Mouse (Mus musculus) intestine, embryonic 15.5 days (tissue): ENCODE data around the gene Acss1. TPM values are rescaled to one million over a fixed set of nuclear protein-coding genes. Genes with fewer than 3 reads are reported as not detected.

ENCODE experiments used
- ATAC-seq: fragments of 200-750 bp; cut with Nextera tagmentation; 2 replicates; pipeline ENCODE4 v1.8.0; 2017; ENCODE audit warnings: moderate TSS enrichment, moderate library complexity
- H3K27ac ChIP-seq: fragments of 300-500 bp; sonication (generic); 2 replicates; pipeline ENCODE4 v1.5.1; 2015; ENCODE audit warnings: mild to moderate bottlenecking, inconsistent platforms
- H3K27me3 ChIP-seq: fragments of 300-500 bp; sonication (generic); replicated peaks from 2 replicates; pipeline ENCODE4 v1.6.1; 2015; ENCODE audit warnings: inconsistent platforms
- H3K36me3 ChIP-seq: fragments of 300-500 bp; sonication (generic); 2 replicates; pipeline ENCODE4 v1.6.1; 2015; ENCODE audit warnings: inconsistent platforms
- H3K4me1 ChIP-seq: fragments of 300-500 bp; sonication (generic); replicated peaks from 2 replicates; pipeline ENCODE4 v1.6.1; 2015; ENCODE audit warnings: inconsistent platforms
- H3K4me2 ChIP-seq: fragments of 300-500 bp; sonication (generic); replicated peaks from 2 replicates; pipeline ENCODE4 v1.6.1; 2015; ENCODE audit warnings: mild to moderate bottlenecking, inconsistent platforms
- H3K4me3 ChIP-seq: fragments of 300-500 bp; sonication (generic); replicated peaks from 2 replicates; pipeline ENCODE4 v1.5.1; 2015; ENCODE audit warnings: inconsistent platforms
- H3K9ac ChIP-seq: fragments of 300-500 bp; sonication (generic); 2 replicates; pipeline ENCODE4 v1.6.1; 2015; ENCODE audit warnings: inconsistent platforms
- H3K9me3 ChIP-seq: fragments of 300-500 bp; sonication (generic); 2 replicates; pipeline ENCODE4 v1.6.1; 2016; ENCODE audit warnings: inconsistent platforms
- WGBS: fragments of 180-500 bp; shearing (Covaris S2); methylation state at CpG from one replicate; pipeline ENCODE4 v1.1.7; 2015; 5-methylcytosine and 5-hydroxymethylcytosine counted together
- polyA plus RNA-seq: library from polyadenylated mRNA; unstranded; fragments of >200 nt; fragmentation: Nextera tagmentation; extraction: Ambion mirVana; gene quantifications from 2 replicates; pipeline ENCODE4 v1.2.1, GENCODE M21; 2015

The Acss1 gene
- polyA plus RNA-seq, 1 experiment from 2014 or later: 20.4 TPM

GRCm38 (mm10) chr2:150675525-150675924, 7.2 kb upstream of the Acss1 start:
- no peaks in the 10 kb centered on the region for H3K36me3 ChIP-seq
- H3K27me3 ChIP-seq: no peaks in the 10 kb centered on the region
- H3K4me2 ChIP-seq: no peak overlapping the region
- 30% methylated on average over 1 of the region's 1 CpGs for whole genome bisulfite sequencing
- H3K4me1 ChIP-seq: no peaks in the 10 kb centered on the region
- ATAC-seq: no peak
- H3K4me3 ChIP-seq: no peak overlapping the region
- H3K27ac ChIP-seq: no peak overlapping the region
- no peak overlapping the region for H3K9ac ChIP-seq
- no peaks in the 10 kb centered on the region for H3K9me3 ChIP-seq

DNA sequence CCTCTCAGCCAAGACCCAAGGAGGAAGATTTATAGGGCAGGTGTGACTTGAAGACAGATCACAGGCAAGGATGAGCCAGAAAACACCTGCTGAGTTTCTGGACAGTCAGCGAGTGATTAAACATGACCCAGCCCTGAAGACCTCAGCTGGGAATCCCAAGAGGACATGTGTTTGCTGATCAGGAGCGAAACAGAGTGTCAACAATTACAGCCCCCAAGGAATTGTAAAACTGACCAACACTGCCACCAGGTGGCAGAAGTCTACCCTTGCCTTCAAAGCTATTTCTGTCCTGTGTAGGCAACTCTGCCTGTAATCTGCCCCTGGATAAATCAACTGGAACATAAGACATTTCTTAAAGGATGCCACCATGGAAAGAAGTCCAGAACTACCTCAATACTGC, 6.6 kb upstream of the Acss1 start:
- H3K9ac ChIP-seq: no peak overlapping the region
- ATAC-seq: peak; percentile 71
- H3K4me1 ChIP-seq: no peaks in the 10 kb centered on the region
- H3K9me3 ChIP-seq: no peaks in the 10 kb centered on the region
- no peak overlapping the region for H3K27ac ChIP-seq
- whole genome bisulfite sequencing: 0% methylated on average over 2 of the region's 2 CpGs
- no peaks in the 10 kb centered on the region for H3K36me3 ChIP-seq
- H3K27me3 ChIP-seq: no peaks in the 10 kb centered on the region
- no peak overlapping the region for H3K4me3 ChIP-seq
- no peak overlapping the region for H3K4me2 ChIP-seq

GRCm38 (mm10) chr2:150673929-150674328, 5.6 kb upstream of the Acss1 start:
- no peaks in the 10 kb centered on the region for H3K36me3 ChIP-seq
- ATAC-seq: no peak
- H3K4me1 ChIP-seq: no peaks in the 10 kb centered on the region; the same call in 1 of the 2 replicates
- WGBS: 83% methylated on average over 11 of the region's 11 CpGs
- H3K27me3 ChIP-seq: no peaks in the 10 kb centered on the region
- no peaks in the 10 kb centered on the region for H3K9me3 ChIP-seq
- H3K27ac ChIP-seq: no peak overlapping the region
- H3K4me3 ChIP-seq: no peak overlapping the region
- no peak overlapping the region for H3K4me2 ChIP-seq
- no peak overlapping the region for H3K9ac ChIP-seq

GRCm38 (mm10) chr2:150671609-150672290, 3.5 kb upstream of the Acss1 start:
- no peaks in the 10 kb centered on the region for H3K9me3 ChIP-seq
- no peak for ATAC-seq
- WGBS: 78% methylated on average over 8 of the region's 8 CpGs
- H3K27ac ChIP-seq: no peak overlapping the region
- no peaks in the 10 kb centered on the region for H3K27me3 ChIP-seq
- no peak overlapping the region for H3K4me3 ChIP-seq
- H3K4me1 ChIP-seq: peaks cover 11% of the 10 kb centered on the region
- H3K9ac ChIP-seq: no peak overlapping the region
- H3K4me2 ChIP-seq: no peak overlapping the region
- no peaks in the 10 kb centered on the region for H3K36me3 ChIP-seq

DNA sequence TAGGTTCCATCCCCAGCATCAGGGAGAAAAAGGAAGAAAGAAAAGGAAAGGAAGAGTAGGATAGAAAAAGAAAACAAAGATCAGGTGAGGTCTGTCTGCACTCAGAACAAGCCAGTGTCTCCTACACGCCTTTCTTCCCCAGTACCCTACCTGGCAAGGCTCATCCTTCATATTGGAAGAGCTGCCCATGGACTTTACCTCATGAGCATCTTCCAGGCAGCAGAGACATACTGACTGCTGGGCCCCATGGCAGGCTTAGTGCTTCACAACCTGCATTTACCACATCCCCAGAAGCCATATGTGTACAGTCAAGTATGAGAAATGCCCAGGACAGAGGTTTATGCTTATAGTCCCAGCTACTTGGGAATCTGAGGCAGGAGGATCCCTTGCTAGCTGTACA, 2.6 kb upstream of the Acss1 start:
- H3K4me2 ChIP-seq: no peak overlapping the region
- no peaks in the 10 kb centered on the region for H3K27me3 ChIP-seq
- H3K9me3 ChIP-seq: no peaks in the 10 kb centered on the region
- H3K9ac ChIP-seq: no peak overlapping the region
- no peak overlapping the region for H3K4me3 ChIP-seq
- no peak for ATAC-seq
- no peak overlapping the region for H3K27ac ChIP-seq
- no peaks in the 10 kb centered on the region for H3K36me3 ChIP-seq
- peaks cover 12% of the 10 kb centered on the region for H3K4me1 ChIP-seq
- WGBS: 87% methylated on average over 1 of the region's 1 CpGs

DNA sequence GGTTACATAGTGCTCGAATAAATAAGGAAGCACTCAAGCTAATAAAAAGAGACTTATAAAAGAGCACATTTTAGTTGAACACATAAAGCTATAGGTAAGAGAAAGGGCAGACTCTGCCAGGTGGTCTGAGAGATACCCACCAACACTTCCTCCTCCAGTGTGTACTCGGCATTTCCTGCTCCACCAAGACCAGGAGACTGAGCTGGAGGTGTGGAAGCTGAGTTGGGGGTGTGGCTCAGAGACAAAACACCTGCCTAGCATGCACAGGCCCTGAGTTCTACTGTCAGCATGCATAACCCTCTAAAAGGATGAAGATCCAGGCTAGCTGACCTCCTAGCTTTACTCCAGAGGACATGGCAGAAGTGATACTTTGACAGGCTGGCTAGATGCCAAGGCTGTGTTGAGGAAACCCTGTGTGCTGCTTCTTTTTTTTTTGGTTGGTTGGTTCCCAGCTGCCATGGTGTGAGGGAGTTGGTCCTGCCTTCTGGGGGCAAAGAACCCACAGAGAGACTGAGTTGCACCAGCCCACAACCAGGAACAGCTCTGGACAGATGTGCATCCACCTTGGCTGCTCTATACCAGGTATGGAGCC, 1.2 kb upstream of the Acss1 start:
- Histone ChIP-seq H3K36me3 (no peaks in the 10 kb centered on the region), H3K9ac (no peak overlapping the region), H3K4me2 (no peak overlapping the region), H3K4me1 (peaks cover 14% of the 10 kb centered on the region), H3K27ac (no peak overlapping the region), H3K4me3 (no peak overlapping the region), H3K27me3 (no peaks in the 10 kb centered on the region), H3K9me3 (no peaks in the 10 kb centered on the region)
- ATAC-seq: no peak
- 65% methylated on average over 2 of the region's 2 CpGs for WGBS

- 77% methylated on average over 5 of the region's 5 CpGs for WGBS
- H3K4me3 ChIP-seq: no peak overlapping the region
- ATAC-seq: no peak
- no peak overlapping the region for H3K9ac ChIP-seq
- H3K27ac ChIP-seq: no peak overlapping the region
- peaks cover 14% of the 10 kb centered on the region for H3K4me1 ChIP-seq
- no peak overlapping the region for H3K4me2 ChIP-seq
- no peaks in the 10 kb centered on the region for H3K9me3 ChIP-seq
- no peaks in the 10 kb centered on the region for H3K27me3 ChIP-seq
- no peaks in the 10 kb centered on the region for H3K36me3 ChIP-seq
Observed at GRCm38 (mm10) chr2:150668956-150669355, 656 bp upstream of the Acss1 start.

DNA sequence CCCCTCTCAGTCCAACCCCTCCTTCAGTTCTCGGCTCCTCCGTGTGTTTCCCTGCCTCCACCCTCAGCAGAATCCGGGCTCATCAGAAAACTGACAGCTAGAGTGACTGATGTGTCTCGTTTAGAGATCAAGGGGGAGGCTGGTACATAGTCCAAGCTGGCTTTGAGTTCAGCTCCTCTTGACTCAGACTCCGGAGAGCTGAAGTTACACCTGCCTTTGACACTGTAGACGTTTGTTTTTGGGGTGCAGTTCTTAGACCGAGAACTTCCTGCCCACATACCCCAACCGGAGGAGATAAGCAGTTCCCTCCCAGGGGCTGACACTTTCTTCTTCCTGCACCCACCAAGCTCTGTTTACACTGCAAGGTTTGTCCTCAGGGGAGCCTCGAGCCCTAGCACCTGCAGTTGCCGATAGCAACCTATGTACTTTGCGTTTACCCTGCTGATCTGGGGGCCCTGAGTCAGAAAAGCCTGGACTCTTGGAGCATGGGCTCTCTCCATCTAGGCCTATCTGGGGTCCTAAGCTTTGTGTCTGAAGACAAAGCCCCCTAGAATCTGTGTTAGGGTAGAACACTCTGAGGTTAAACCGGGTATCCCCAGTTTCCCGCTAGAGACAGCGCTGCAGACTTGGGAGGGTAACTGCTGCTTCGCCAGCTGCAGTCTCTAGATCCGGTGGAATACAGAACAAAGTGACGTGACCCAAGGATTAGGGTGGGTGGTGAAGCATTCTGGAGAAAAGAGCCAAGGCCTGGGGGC, 1.1 kb downstream of the Acss1 start:
- no peaks in the 10 kb centered on the region for H3K36me3 ChIP-seq
- peaks cover 14% of the 10 kb centered on the region for H3K4me1 ChIP-seq
- H3K9me3 ChIP-seq: no peaks in the 10 kb centered on the region
- peak overlapping the region; percentile 67 for H3K9ac ChIP-seq
- H3K4me2 ChIP-seq: peak overlapping the region; percentile 94
- H3K4me3 ChIP-seq: peak overlapping the region; percentile 76
- peak; percentile 61 for ATAC-seq
- H3K27ac ChIP-seq: peak overlapping the region; percentile 74
- H3K27me3 ChIP-seq: no peaks in the 10 kb centered on the region
- WGBS: 4% methylated on average over 17 of the region's 17 CpGs

GRCm38 (mm10) chr2:150666723-150667064, 1.6 kb downstream of the Acss1 start:
- 52% methylated on average over 7 of the region's 7 CpGs for WGBS
- no peaks in the 10 kb centered on the region for H3K36me3 ChIP-seq
- no peak for ATAC-seq
- H3K9me3 ChIP-seq: no peaks in the 10 kb centered on the region
- H3K4me3 ChIP-seq: peak overlapping the region; percentile 76
- peaks cover 14% of the 10 kb centered on the region for H3K4me1 ChIP-seq
- no peaks in the 10 kb centered on the region for H3K27me3 ChIP-seq
- no peak overlapping the region for H3K9ac ChIP-seq
- H3K4me2 ChIP-seq: peak overlapping the region; percentile 94
- H3K27ac ChIP-seq: 0 out of 2 replicates have a peak overlapping the region, but pooled peaks have one; percentile 6

- Histone ChIP-seq H3K27ac (0 out of 2 replicates have a peak overlapping the region, but pooled peaks have one; percentile 29), H3K4me1 (peaks cover 14% of the 10 kb centered on the region), H3K27me3 (no peaks in the 10 kb centered on the region), H3K4me3 (no peak overlapping the region), H3K36me3 (no peaks in the 10 kb centered on the region), H3K4me2 (peak overlapping the region; percentile 38), H3K9ac (no peak overlapping the region), H3K9me3 (no peaks in the 10 kb centered on the region)
- ATAC-seq: peak; percentile 33
- WGBS: 36% methylated on average over 10 of the region's 10 CpGs
Observed at GRCm38 (mm10) chr2:150665534-150666451, 2.5 kb downstream of the Acss1 start.

GRCm38 (mm10) chr2:150665006-150665405, 3.3 kb downstream of the Acss1 start:
- no peak for ATAC-seq
- 70% methylated on average over 2 of the region's 2 CpGs for WGBS
- peaks cover 14% of the 10 kb centered on the region for H3K4me1 ChIP-seq
- H3K27me3 ChIP-seq: no peaks in the 10 kb centered on the region
- no peak overlapping the region for H3K4me3 ChIP-seq
- H3K36me3 ChIP-seq: no peaks in the 10 kb centered on the region
- no peak overlapping the region for H3K9ac ChIP-seq
- H3K9me3 ChIP-seq: no peaks in the 10 kb centered on the region
- H3K4me2 ChIP-seq: no peak overlapping the region
- H3K27ac ChIP-seq: no peak overlapping the region
